ENCODE assay signal across 9 mouse cellular contexts in genomic region chr9:69987579-69987978, GRCm38 (mm10). TPM values are rescaled to one million over a fixed set of nuclear protein-coding genes. Genes with fewer than 3 reads are reported as not detected.
A peak's percentile ranks its signal among the peaks of the same experiment; 100 is the strongest.
DNase-seq lines count a peak whose midpoint lies in the region; ATAC-seq lines count a peak whose summit lies in the region.
"Had no signal": no experiment of that assay in that cellular context is flagged by ENCODE, and none has a peak within 500 bp of the region (broad histone marks: within the 10 kb centered on the region; RNA-seq: fewer than 3 reads in every experiment).

No protein-coding gene starts in this region.

- H3K4me3 ChIP-seq in liver, embryonic 12.5 days, result no peak overlapping the region
- no peak overlapping the region for H3K4me3 ChIP-seq in limb, embryonic 11.5 days (ENCODE audit: low read depth, low read length)
- H3K4me3 ChIP-seq: neural tube, embryonic 13.5 days had no signal

- peaks cover 7% of the 10 kb centered on the region; the same call in 1 of the 2 replicates for H3K27me3 ChIP-seq in liver, embryonic 12.5 days (replicated peaks)
- no peaks in the 10 kb centered on the region for H3K27me3 ChIP-seq in limb, embryonic 11.5 days (ENCODE audit: control insufficient read depth, insufficient read depth, low read length)
- H3K27me3 ChIP-seq: neural tube, embryonic 13.5 days had no signal

- no peak overlapping the region for H3K4me2 ChIP-seq in liver, embryonic 12.5 days
- no peak overlapping the region for H3K4me2 ChIP-seq in limb, embryonic 11.5 days (ENCODE audit: low read depth, severe bottlenecking)
- H3K4me2 ChIP-seq: neural tube, embryonic 13.5 days had no signal

- H3K36me3 ChIP-seq in liver, embryonic 12.5 days, result peaks cover 5% of the 10 kb centered on the region
- no peaks in the 10 kb centered on the region for H3K36me3 ChIP-seq in limb, embryonic 11.5 days (ENCODE audit: control insufficient read depth, insufficient read depth, low read length)

- H3K9ac ChIP-seq in liver, embryonic 12.5 days, result no peak overlapping the region
- no peak overlapping the region for H3K9ac ChIP-seq in limb, embryonic 11.5 days (ENCODE audit: low read length)
- H3K9ac ChIP-seq: neural tube, embryonic 13.5 days had no signal

- no peak overlapping the region for H3K27ac ChIP-seq in liver, embryonic 12.5 days
- no peak overlapping the region for H3K27ac ChIP-seq in limb, embryonic 11.5 days (replicated peaks; ENCODE audit: low read depth, low read length)
- H3K27ac ChIP-seq: neural tube, embryonic 13.5 days had no signal

- no peaks in the 10 kb centered on the region for H3K9me3 ChIP-seq in liver, embryonic 12.5 days (replicated peaks)
- H3K9me3 ChIP-seq in limb, embryonic 11.5 days (ENCODE audit: control insufficient read depth, low read length), result no peaks in the 10 kb centered on the region
- H3K9me3 ChIP-seq: neural tube, embryonic 13.5 days had no signal

- no peak for ATAC-seq in liver, embryonic 12.5 days
- no peak for ATAC-seq in limb, embryonic 11.5 days (ENCODE audit: insufficient number of reproducible peaks, low FRiP score, low TSS enrichment, low read depth)

- DNase-seq in liver, result peak; percentile 46
- DNase-seq in T-cell, adult 2 months (ENCODE audit: low spot score), result peak; percentile 69
- peak; percentile 83 for DNase-seq in embryo, embryonic 11 days
- peak; percentile 72 for DNase-seq in heart, postnatal 4 days
- peak; percentile 79 for DNase-seq in limb, embryonic 11.5 days (ENCODE audit: low spot score)
- peak; percentile 80 for DNase-seq in retina, embryonic 14.5 days (ENCODE audit: low spot score)
- no peak for DNase-seq in yolk sac, embryonic 10.5 days (ENCODE audit: low spot score)

- 0% methylated on average over 3 of the region's 3 CpGs for WGBS in liver, embryonic 12.5 days (ENCODE audit: insufficient replicate concordance)
- 3% methylated on average over 3 of the region's 3 CpGs for WGBS in limb, embryonic 11.5 days

- H3K4me1 ChIP-seq in liver, embryonic 12.5 days, result peaks cover 33% of the 10 kb centered on the region
- peaks cover 6% of the 10 kb centered on the region; the same call in 1 of the 2 replicates for H3K4me1 ChIP-seq in limb, embryonic 11.5 days (ENCODE audit: control insufficient read depth, insufficient read depth, low read length)

RNA-seq across cellular contexts. Expression of gene Bnip2, which starts 1.7 kb away (rescaled TPM):
- 60.1 and 61.4 TPM in 2 replicates for polyA plus RNA-seq in liver, embryonic 12.5 days (2016; fragmentation: Nextera tagmentation; extraction: Ambion mirVana)
- 100 to 1,000 TPM; 105 to 107 TPM for total RNA-seq in heart, postnatal 4 days (2021)
- polyA plus RNA-seq in limb, embryonic 11.5 days (2014; fragmentation: Nextera tagmentation; extraction: Ambion mirVana), result 113 and 127 TPM in 2 replicates

RNA-seq across cellular contexts. Expression of gene Gtf2a2, which starts 24.8 kb away (rescaled TPM):
- 170 and 171 TPM in 2 replicates for polyA plus RNA-seq in liver, embryonic 12.5 days (2016; fragmentation: Nextera tagmentation; extraction: Ambion mirVana)
- 10 to 100 TPM; 88.0 to 93.6 TPM for total RNA-seq in heart, postnatal 4 days (2021)
- 204 and 208 TPM in 2 replicates for polyA plus RNA-seq in limb, embryonic 11.5 days (2014; fragmentation: Nextera tagmentation; extraction: Ambion mirVana)

RNA-seq across cellular contexts. Expression of gene Gcnt3, which starts 50.3 kb away (rescaled TPM):
- not detected in 2 replicates for polyA plus RNA-seq in liver, embryonic 12.5 days (2016; fragmentation: Nextera tagmentation; extraction: Ambion mirVana)
- total RNA-seq in heart, postnatal 4 days (2021), result not detected
- polyA plus RNA-seq in limb, embryonic 11.5 days (2014; fragmentation: Nextera tagmentation; extraction: Ambion mirVana), result 0.06 TPM in 1 of 2 replicates, not detected in the other
- polyA plus RNA-seq: neural tube, embryonic 13.5 days had no signal
